Mouse (Mus musculus): ENCODE results near the gene Kcnk10.
"Not testable (repeated sequence)": the region's sequence is repeated elsewhere in the genome, so short reads cannot be mapped to it uniquely, and the experiment has no call there.

Gene Kcnk10

GRCm38 (mm10) chr12:98577861-98578360, at the start of gene Kcnk10:
TSS of gene Kcnk10 (minus strand) at chr12:98578310.
- in situ Hi-C loops (cut with MboI, MseI): loop anchor here (10.0 kb wide), 1 partner anchor 317 kb away; no protein-coding TSS in a partner anchor

GRCm38 (mm10) chr12:98627392-98628259, 49.5 kb upstream of the Kcnk10 start, which contains the start of gene Spata7:
TSS of gene Spata7 (plus strand) at chr12:98628157.
- in situ Hi-C loops (cut with MboI, MseI): loop anchor here (5.0 kb wide), 1 partner anchor 55 kb away; no protein-coding TSS in a partner anchor

GRCm38 (mm10) chr12:98623266-98623665, 45.2 kb upstream of the Kcnk10 start:
- in situ Hi-C loops (cut with MboI, MseI): not testable (repeated sequence)

GRCm38 (mm10) chr12:98620922-98621321, 42.8 kb upstream of the Kcnk10 start:
- in situ Hi-C loops (cut with MboI, MseI): not testable (repeated sequence)

- in situ Hi-C loops (cut with MboI, MseI): no loop called here
Measured at GRCm38 (mm10) chr12:98619496-98619895, 41.4 kb upstream of the Kcnk10 start.

GRCm38 (mm10) chr12:98615746-98616145, 37.6 kb upstream of the Kcnk10 start:
- in situ Hi-C loops (cut with MboI, MseI): no loop called here

GRCm38 (mm10) chr12:98614910-98615508, 36.9 kb upstream of the Kcnk10 start:
- in situ Hi-C loops (cut with MboI, MseI): no loop called here

- in situ Hi-C loops (cut with MboI, MseI): no loop called here
Measured at GRCm38 (mm10) chr12:98610341-98610740, 32.2 kb upstream of the Kcnk10 start.

GRCm38 (mm10) chr12:98606595-98607290, 28.6 kb upstream of the Kcnk10 start:
- in situ Hi-C loops (cut with MboI, MseI): no loop called here

GRCm38 (mm10) chr12:98605264-98605663, 27.2 kb upstream of the Kcnk10 start:
- in situ Hi-C loops (cut with MboI, MseI): no loop called here

GRCm38 (mm10) chr12:98602114-98602513, 24.0 kb upstream of the Kcnk10 start:
- in situ Hi-C loops (cut with MboI, MseI): no loop called here

GRCm38 (mm10) chr12:98600861-98601260, 22.8 kb upstream of the Kcnk10 start:
- in situ Hi-C loops (cut with MboI, MseI): no loop called here

- in situ Hi-C loops (cut with MboI, MseI): no loop called here
Measured at GRCm38 (mm10) chr12:98591016-98591415, 12.9 kb upstream of the Kcnk10 start.

- in situ Hi-C loops (cut with MboI, MseI): no loop called here
Measured at GRCm38 (mm10) chr12:98588573-98588972, 10.5 kb upstream of the Kcnk10 start.

GRCm38 (mm10) chr12:98585302-98585701, 7.2 kb upstream of the Kcnk10 start:
- in situ Hi-C loops (cut with MboI, MseI): no loop called here

GRCm38 (mm10) chr12:98575942-98576550, 2.1 kb downstream of the Kcnk10 start:
- in situ Hi-C loops (cut with MboI, MseI): loop anchor here (10.0 kb wide), 1 partner anchor 319 kb away; no protein-coding TSS in a partner anchor

GRCm38 (mm10) chr12:98575195-98575887, 2.8 kb downstream of the Kcnk10 start:
- in situ Hi-C loops (cut with MboI, MseI): loop anchor here (10.0 kb wide), 1 partner anchor 319 kb away; no protein-coding TSS in a partner anchor

- in situ Hi-C loops (cut with MboI, MseI): loop anchor here (5.0 to 10.0 kb wide), 2 partner anchors 53 to 320 kb away; partner anchors contain the start of gene Spata7
Measured at GRCm38 (mm10) chr12:98574353-98575194, 3.5 kb downstream of the Kcnk10 start.
